Mouse (Mus musculus) lung, postnatal 4 days (tissue): ENCODE data around the gene Dnm3.
A peak's percentile ranks its signal among the peaks of the same experiment; 100 is the strongest.

Source experiments
- DNase-seq, 2 experiments: peaks; one replicate each; pipeline ENCODE4 v3.0.0; 2021

Dnm3 gene

GRCm38 (mm10) chr1:162156873-162157272, 321.0 kb downstream of the Dnm3 start:
- DNase-seq: no peak

DNA sequence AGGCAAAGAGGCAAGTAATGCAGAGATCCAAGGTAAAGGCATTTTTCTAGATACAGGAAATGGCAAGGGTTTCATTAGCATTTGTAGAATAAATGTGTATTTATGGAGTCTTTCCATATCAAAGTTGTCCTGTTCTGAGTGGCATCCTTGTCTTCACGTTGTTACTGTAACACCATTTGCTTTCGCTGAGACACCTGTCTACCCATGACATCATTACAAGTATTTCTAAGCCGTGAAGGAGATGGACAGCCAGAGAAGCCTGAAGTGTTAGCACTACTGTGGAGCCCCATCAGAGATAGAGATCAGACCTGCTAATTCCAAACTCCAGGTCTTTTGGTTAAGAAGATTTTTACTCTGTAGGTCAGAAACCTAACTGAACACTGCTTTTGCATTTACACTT, 322.3 kb downstream of the Dnm3 start:
- DNase-seq: no peak

DNA sequence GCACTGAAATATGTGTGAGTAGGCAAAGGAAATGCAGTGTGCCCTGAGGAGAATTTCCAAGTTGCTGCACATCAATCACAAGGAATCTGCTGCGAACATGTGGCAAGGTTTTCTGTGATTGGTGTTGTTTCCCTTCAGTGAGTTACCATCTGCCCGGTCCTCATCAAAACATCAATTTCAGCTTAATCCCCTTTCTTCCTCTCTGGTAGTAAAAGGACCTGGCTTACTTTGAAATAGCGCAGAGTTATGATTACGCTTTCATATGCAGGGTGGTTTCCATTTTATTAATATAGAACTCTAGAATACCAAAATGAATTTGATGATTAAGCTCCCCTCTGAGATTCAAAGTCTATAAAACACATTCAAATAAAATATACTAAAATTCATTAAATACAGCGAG, 324.7 kb downstream of the Dnm3 start:
- no peak for DNase-seq

- no peak for DNase-seq
Measured at GRCm38 (mm10) chr1:162149730-162150129, 328.1 kb downstream of the Dnm3 start.

DNA sequence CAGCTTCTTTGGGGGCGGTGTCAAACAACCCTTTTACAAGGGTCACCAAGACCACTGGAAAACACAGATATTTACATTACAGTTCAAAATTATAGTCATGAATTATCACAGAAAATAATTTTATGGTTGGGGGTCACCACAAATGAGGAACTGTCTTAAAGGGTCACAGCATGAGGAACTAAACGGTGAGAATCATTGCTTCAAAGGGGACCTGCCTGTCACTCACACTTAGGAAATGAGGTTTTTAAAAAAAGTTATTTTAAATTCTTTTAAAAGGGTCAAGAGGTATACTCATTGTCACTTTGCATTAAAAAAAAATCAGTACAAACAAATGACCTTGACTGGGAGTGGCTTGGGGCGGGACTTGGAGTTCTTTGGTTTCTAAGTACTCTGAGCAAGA, 330.3 kb downstream of the Dnm3 start:
- no peak for DNase-seq

DNA sequence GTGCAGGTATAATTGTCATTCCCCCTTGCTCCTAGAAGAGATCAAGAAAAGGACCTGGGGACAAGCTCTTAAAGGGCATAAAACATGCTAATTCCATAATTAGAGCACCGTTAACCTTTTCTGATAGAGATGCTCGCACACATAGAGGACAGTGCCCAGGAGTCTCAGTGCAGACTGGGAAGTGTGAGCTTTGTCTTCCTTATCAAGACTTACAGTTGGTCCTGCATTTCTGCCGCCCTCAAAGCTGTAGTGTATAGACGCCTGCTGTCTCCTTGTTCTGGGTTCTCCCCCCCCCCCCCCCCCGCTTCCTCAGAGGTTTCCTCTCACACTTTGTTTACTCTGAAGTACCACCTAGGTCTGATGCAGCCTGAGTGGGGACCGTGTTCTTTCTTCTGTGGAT, 332.1 kb downstream of the Dnm3 start:
- DNase-seq: no peak

DNA sequence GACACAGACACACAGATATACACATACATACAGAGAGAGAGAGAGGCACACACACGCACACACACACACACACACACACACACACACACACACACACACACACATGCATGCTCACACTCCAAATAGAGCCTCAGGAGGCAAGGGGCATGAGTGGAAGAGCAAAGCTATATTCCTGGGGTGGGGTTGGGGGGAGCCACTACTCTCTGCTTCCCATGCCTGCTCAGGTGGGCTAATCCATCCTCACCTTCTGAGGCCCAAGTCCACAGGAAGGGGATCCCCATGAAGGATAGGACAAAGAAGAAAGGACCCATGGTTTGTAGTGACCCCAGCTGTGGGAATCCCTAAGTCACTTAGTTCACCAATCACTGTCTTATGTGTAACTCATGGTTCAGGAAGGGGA, 332.8 kb downstream of the Dnm3 start:
- no peak for DNase-seq

DNA sequence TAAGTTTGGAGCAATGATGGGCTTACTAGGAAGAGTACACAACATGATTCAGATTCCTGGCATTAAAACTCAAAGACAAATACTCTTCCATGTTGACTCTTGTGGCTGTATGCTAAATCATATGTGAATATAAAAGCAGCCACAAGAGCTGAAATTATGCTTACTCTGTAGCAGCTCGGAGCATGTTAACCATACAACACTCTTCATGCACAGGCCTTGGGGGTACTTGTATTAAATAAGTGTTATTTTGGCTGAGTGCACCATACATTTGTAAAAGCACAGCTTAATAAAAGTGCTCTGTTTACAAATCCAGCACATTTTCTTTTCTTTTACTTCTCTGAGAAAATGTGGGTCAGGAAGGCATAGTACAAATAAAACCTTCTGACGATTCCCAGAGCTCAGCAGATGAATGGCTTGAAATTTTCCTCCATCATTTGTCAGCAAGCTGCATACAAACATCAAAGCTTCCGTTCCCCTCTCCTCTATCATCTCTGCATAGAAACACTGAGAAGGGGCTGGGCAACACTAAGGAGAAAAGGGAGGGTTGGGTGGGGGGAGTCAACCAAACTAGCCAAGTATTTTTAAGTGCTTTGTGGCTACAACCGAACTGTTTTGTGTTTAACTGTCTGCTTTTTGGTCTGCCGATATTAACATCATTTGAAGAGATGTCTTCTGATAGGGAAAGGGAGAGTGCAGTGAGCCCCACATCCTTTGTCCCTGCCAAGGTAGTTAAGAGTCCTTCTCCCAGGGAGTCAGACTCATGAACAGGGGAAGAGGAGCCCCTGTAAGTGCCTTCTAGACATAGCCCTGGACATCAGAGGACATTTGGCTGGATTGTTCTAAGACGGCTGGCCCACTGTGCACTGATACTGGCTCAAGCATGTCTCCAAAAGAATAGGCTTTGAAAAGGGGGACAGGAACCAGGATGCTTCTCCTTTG, 333.6 kb downstream of the Dnm3 start:
- no peak for DNase-seq

DNA sequence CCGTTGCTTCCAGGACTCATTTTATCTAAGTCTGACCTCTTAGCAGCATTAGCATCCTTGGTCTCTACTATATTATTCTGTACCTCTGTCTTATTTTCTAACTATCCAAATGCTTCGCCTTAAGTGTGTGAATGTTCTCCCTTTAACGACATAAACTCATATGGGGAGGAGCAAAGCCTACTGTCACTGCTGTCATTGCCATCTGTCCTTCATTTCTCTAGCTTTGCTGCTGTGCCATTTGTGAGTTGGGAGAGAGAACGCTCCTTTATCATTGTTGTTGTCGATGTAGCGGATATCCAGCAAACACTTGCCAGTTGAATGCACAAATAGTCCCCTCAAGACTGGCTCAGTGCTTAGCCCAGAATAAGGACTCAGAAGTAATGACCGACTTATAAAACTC, 335.5 kb downstream of the Dnm3 start:
- no peak for DNase-seq

- no peak for DNase-seq
Measured at GRCm38 (mm10) chr1:162136328-162136727, 341.5 kb downstream of the Dnm3 start.

DNA sequence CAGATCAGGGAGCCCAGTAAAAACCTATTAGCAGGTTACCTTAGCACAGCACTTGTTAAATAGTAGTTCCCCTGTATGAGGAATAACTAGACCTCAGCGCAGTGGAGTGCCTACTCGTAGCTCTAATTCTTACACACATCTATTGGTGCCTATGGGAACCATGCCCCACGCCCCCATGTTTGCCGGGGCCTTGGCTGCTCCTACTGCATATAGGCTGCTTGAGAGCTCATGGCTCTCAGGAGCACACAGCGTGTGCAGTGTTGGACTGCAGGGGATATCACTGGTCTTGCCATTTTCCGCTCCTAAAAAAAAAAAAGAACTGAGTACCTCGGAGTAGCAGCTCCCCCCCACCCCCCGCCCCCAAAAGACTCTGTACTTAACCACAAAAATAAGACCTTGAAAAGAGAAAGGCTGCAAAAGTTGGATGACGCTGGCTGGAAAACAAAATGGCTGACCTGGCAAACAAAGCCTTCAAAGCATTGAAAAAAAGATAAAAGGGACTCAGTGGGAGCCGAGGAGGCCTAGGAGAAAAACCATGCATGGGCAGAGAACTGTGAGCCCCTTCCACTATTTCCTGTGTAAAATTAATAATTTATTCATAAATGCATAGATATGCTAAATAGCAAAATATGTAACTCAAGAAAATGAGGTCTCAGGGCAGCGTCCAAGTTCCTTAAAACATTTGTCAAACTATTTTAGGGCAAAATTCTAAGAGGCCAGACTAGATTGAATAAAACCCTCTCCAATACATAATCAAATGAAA, 342.2 kb downstream of the Dnm3 start:
- no peak for DNase-seq

DNA sequence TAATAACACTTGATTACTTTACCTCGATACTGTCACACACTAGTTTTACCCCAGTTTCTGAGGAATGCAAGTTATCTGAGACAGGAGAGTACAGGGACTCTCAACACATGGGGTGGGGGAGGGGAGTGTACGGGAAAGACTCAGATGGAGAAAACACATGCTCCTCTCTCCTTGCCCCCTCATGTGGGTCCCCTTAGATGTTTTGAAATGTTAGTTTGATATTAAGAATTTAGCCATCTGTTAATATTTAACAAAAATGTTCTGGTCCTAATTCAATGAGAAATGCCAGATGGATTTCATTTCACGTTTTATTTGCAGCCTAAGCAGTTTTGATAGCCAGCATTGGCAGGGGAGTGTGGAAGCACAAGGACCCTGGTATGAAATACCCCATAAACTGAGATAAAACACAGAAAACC, 343.2 kb downstream of the Dnm3 start:
- DNase-seq: no peak

GRCm38 (mm10) chr1:162132908-162133641, 344.8 kb downstream of the Dnm3 start:
- no peak for DNase-seq

GRCm38 (mm10) chr1:162126856-162127792, 350.7 kb downstream of the Dnm3 start:
- no peak for DNase-seq

DNA sequence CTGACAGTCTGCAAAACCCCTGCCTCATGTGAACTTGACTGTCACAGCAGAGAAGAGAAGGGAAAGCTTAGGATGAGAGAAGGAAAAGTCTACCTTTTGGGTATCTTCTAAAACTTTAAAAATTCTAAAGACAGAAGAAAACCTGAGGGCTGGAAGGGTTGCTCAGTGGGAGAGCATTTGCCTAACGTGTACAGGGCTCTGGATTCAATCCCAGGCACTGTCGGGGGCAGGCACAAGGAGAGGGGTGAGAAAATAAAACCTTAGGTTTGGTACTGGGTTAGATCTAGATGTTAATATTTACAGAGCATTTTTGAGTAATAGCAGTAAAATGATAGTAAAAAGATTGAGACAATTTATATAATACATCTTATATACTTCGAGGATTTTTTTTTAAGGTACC, 353.4 kb downstream of the Dnm3 start:
- no peak for DNase-seq

- DNase-seq: no peak
Measured at GRCm38 (mm10) chr1:162121441-162122200, 356.2 kb downstream of the Dnm3 start.

GRCm38 (mm10) chr1:162109437-162109813, 368.4 kb downstream of the Dnm3 start:
- peak in 1 of 2 experiments; percentile 29 for DNase-seq

GRCm38 (mm10) chr1:162108726-162109436, 369.0 kb downstream of the Dnm3 start:
- no peak for DNase-seq

DNA sequence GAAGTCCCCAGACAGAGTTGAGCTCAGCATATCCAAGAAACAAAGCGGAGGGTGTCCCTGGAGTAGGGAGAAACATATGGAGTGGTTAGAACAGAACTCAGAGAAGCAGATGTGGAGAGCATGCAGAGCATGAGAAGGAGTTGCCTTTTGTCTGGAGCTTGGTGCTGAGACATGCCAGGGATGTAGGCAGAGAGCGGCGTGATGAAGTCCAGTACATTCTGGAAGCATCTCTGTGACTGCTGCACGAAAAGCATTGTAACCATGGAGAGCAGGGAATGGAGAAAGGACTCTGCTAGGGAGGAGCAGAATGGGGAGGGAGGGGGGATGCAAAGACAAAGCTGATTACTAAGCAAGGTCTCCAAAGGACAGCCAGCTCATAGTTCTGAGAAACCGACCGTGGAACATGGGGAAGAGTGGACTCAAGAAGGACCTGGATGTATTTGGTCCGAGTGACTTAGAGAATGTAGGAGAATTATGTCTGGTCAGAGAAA, 369.6 kb downstream of the Dnm3 start:
- DNase-seq: no peak

- no peak for DNase-seq
Measured at GRCm38 (mm10) chr1:162107011-162107606, 370.7 kb downstream of the Dnm3 start.
